Comparison of ENCODE assay signal across 14 mouse cellular contexts in the genomic region with DNA sequence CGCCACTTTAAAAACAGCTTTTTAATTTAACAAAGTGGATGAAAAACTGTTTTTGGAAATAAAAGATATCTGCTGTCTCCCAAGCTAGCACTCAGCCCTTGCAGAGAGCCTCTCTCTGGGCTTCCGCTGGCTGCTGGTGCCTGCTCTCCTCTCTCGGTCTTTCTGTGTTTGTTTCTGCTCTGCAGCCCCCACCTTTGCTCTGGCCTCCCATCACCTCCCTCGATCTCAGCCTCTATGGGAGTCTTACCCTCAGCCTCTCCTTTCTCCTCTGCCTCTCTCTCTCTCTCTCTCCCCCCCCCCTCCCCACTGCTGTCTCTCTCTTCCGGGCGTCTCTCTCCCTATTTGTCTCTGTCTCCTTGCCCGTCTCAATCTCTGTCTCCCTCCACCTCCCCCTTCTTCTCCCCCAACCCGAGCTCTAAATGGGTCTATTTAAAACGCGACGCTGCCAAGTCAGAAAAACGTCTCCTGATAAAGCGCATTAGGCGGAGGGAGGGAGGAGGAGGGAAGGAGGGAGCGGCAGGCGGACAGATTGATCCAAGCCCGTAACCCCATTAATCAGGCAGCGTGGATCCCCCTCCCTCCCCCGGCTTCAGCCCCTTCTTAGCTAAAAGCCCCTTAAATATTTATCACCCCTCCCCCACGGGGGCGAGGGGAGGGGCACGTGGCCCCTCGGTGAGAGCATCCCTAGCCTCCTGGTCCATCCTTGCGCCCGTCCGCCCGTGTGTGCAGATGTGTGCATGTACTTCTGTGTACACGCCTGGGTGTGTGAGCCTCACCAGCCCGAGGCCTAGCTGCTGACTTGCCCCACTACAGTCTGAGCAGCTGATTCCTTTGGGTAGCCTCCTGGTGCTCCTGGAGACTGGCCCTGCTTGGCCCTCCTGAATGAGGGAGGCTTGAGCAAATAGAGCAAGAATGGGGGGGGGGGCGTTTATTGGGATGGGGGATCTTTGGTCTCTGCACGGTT. TPM values are rescaled to one million over a fixed set of nuclear protein-coding genes. Genes with fewer than 3 reads are reported as not detected.
A peak's percentile ranks its signal among the peaks of the same experiment; 100 is the strongest.
DNase-seq lines count a peak whose midpoint lies in the region; ATAC-seq lines count a peak whose summit lies in the region.
"Not testable (repeated sequence)": the region's sequence is repeated elsewhere in the genome, so short reads cannot be mapped to it uniquely, and the experiment has no call there.
"Had no signal": no experiment of that assay in that cellular context is flagged by ENCODE, and none has a peak within 500 bp of the region (broad histone marks: within the 10 kb centered on the region; RNA-seq: fewer than 3 reads in every experiment).

No protein-coding gene starts in this region.

- H3K9ac ChIP-seq in forebrain, embryonic 11.5 days (ENCODE audit: low read length); forebrain, embryonic 15.5 days (replicated peaks); hindbrain, embryonic 11.5 days (ENCODE audit: low read depth, low read length); hindbrain, embryonic 15.5 days; midbrain, embryonic 12.5 days (replicated peaks); neural tube, embryonic 11.5 days (ENCODE audit: low read length); neural tube, embryonic 15.5 days (replicated peaks): not testable (repeated sequence)

- not testable (repeated sequence) for H3K27ac ChIP-seq in forebrain, embryonic 11.5 days (ENCODE audit: low read depth, low read length); forebrain, embryonic 15.5 days (replicated peaks); hindbrain, embryonic 11.5 days (ENCODE audit: low read depth, low read length); hindbrain, embryonic 15.5 days (replicated peaks); midbrain, embryonic 12.5 days (replicated peaks); neural tube, embryonic 11.5 days (ENCODE audit: low read depth, low read length); neural tube, embryonic 15.5 days (replicated peaks)

- H3K4me3 ChIP-seq in forebrain, embryonic 11.5 days (ENCODE audit: low read depth, low read length); forebrain, embryonic 15.5 days; hindbrain, embryonic 11.5 days (ENCODE audit: low read depth, low read length); hindbrain, embryonic 15.5 days; midbrain, embryonic 12.5 days; neural tube, embryonic 11.5 days (ENCODE audit: low read depth, low read length); neural tube, embryonic 15.5 days (replicated peaks): not testable (repeated sequence)

- not testable (repeated sequence) for H3K27me3 ChIP-seq in forebrain, embryonic 11.5 days (ENCODE audit: control insufficient read depth, insufficient read depth, low read length); forebrain, embryonic 15.5 days; hindbrain, embryonic 11.5 days (ENCODE audit: control insufficient read depth, insufficient read depth, low read length); hindbrain, embryonic 15.5 days; midbrain, embryonic 12.5 days; neural tube, embryonic 11.5 days (ENCODE audit: control insufficient read depth, insufficient read depth, low read length); neural tube, embryonic 15.5 days (replicated peaks)

- peak; percentile 70 for ATAC-seq in forebrain, embryonic 11.5 days (replicated peaks; ENCODE audit: low FRiP score)
- ATAC-seq in forebrain, embryonic 15.5 days (replicated peaks) = peak; percentile 53; the same call in 1 of the 2 replicates
- ATAC-seq in hindbrain, embryonic 11.5 days (ENCODE audit: low FRiP score) = peak; percentile 78
- ATAC-seq in hindbrain, embryonic 15.5 days (ENCODE audit: low FRiP score, low read depth) = peak; percentile 66; the same call in 1 of the 2 replicates
- ATAC-seq in midbrain, embryonic 12.5 days (ENCODE audit: low FRiP score, low read depth) = peak; percentile 79
- ATAC-seq in neural tube, embryonic 11.5 days (ENCODE audit: insufficient read depth, low FRiP score, low TSS enrichment) = peak; percentile 77
- ATAC-seq in neural tube, embryonic 15.5 days (ENCODE audit: low FRiP score) = 0 out of 2 replicates have a peak, but pooled peaks have one; percentile 55

- WGBS in forebrain, embryonic 11.5 days = no CpG with 5 or more reads among the region's 31 CpGs
- WGBS in forebrain, embryonic 15.5 days = no CpG with 5 or more reads among the region's 31 CpGs
- no CpG with 5 or more reads among the region's 31 CpGs for WGBS in hindbrain, embryonic 11.5 days
- WGBS in hindbrain, embryonic 15.5 days = no CpG with 5 or more reads among the region's 31 CpGs
- no CpG with 5 or more reads among the region's 31 CpGs for WGBS in midbrain, embryonic 12.5 days
- no CpG with 5 or more reads among the region's 31 CpGs for WGBS in neural tube, embryonic 11.5 days
- WGBS in neural tube, embryonic 15.5 days = no CpG with 5 or more reads among the region's 31 CpGs

- not testable (repeated sequence) for DNase-seq in forebrain, embryonic 11.5 days (ENCODE audit: low spot score); hindbrain, embryonic 11.5 days (ENCODE audit: low spot score); neural tube, embryonic 11.5 days (ENCODE audit: low spot score)

- H3K9me3 ChIP-seq in forebrain, embryonic 11.5 days (ENCODE audit: control insufficient read depth, low read length); forebrain, embryonic 15.5 days; hindbrain, embryonic 11.5 days (ENCODE audit: control insufficient read depth, low read length); hindbrain, embryonic 15.5 days; midbrain, embryonic 12.5 days; neural tube, embryonic 11.5 days (ENCODE audit: control insufficient read depth, low read length); neural tube, embryonic 15.5 days (replicated peaks): not testable (repeated sequence)

- H3K4me1 ChIP-seq in forebrain, embryonic 11.5 days (replicated peaks; ENCODE audit: control insufficient read depth, insufficient read depth, low read length); forebrain, embryonic 15.5 days; hindbrain, embryonic 11.5 days (replicated peaks; ENCODE audit: control insufficient read depth, insufficient read depth, low read length); hindbrain, embryonic 15.5 days (replicated peaks); midbrain, embryonic 12.5 days; neural tube, embryonic 11.5 days (ENCODE audit: control insufficient read depth, insufficient read depth, low read length); neural tube, embryonic 15.5 days: not testable (repeated sequence)

- not testable (repeated sequence) for H3K36me3 ChIP-seq in forebrain, embryonic 11.5 days (ENCODE audit: control insufficient read depth, insufficient read depth, low read length); forebrain, embryonic 15.5 days; hindbrain, embryonic 11.5 days (ENCODE audit: control insufficient read depth, insufficient read depth, low read length); hindbrain, embryonic 15.5 days; midbrain, embryonic 12.5 days; neural tube, embryonic 11.5 days (ENCODE audit: control insufficient read depth, insufficient read depth, low read length); neural tube, embryonic 15.5 days

- not testable (repeated sequence) for H3K4me2 ChIP-seq in forebrain, embryonic 11.5 days (ENCODE audit: low read depth, low read length, severe bottlenecking); forebrain, embryonic 15.5 days (replicated peaks); hindbrain, embryonic 11.5 days (replicated peaks; ENCODE audit: low read depth, low read length); hindbrain, embryonic 15.5 days; midbrain, embryonic 12.5 days (replicated peaks); neural tube, embryonic 11.5 days (ENCODE audit: low read depth); neural tube, embryonic 15.5 days

RNA-seq across cellular contexts. Expression of gene Gm13305, which starts 15.1 kb away (rescaled TPM):
- polyA plus RNA-seq in forebrain, embryonic 11.5 days (2014; fragmentation: Nextera tagmentation; extraction: Ambion mirVana) = not detected in 2 replicates
- polyA plus RNA-seq in forebrain, embryonic 15.5 days (2015; fragmentation: Nextera tagmentation; extraction: Ambion mirVana) = not detected in 2 replicates
- polyA plus RNA-seq in hindbrain, embryonic 11.5 days (2014; fragmentation: Nextera tagmentation; extraction: Ambion mirVana) = 0.53 TPM in 1 of 2 replicates, not detected in the other
- not detected in 2 replicates for polyA plus RNA-seq in hindbrain, embryonic 15.5 days (2015; fragmentation: Nextera tagmentation; extraction: Ambion mirVana)
- 0.54 TPM in 1 of 2 replicates, not detected in the other for polyA plus RNA-seq in midbrain, embryonic 12.5 days (2016; fragmentation: Nextera tagmentation; extraction: Ambion mirVana)
- polyA plus RNA-seq in neural tube, embryonic 11.5 days (2014; fragmentation: Nextera tagmentation; extraction: Ambion mirVana) = not detected in 2 replicates
- 0.79 TPM in 1 of 2 replicates, not detected in the other for polyA plus RNA-seq in neural tube, embryonic 15.5 days (2015; fragmentation: Nextera tagmentation; extraction: Ambion mirVana)
- polyA plus RNA-seq: C2C12; embryonic facial prominence, embryonic 11.5 days; hindbrain, postnatal 0 days; intestine, embryonic 14.5 days had no signal

RNA-seq across cellular contexts. Expression of gene Gm13306, which starts 30.3 kb away (rescaled TPM):
- polyA plus RNA-seq in forebrain, embryonic 11.5 days (2014; fragmentation: Nextera tagmentation; extraction: Ambion mirVana) = not detected in 2 replicates
- polyA plus RNA-seq in forebrain, embryonic 15.5 days (2015; fragmentation: Nextera tagmentation; extraction: Ambion mirVana) = 0.89 and 1.8 TPM in 2 replicates
- not detected in 2 replicates for polyA plus RNA-seq in hindbrain, embryonic 11.5 days (2014; fragmentation: Nextera tagmentation; extraction: Ambion mirVana)
- polyA plus RNA-seq in hindbrain, embryonic 15.5 days (2015; fragmentation: Nextera tagmentation; extraction: Ambion mirVana) = 3.4 and 3.6 TPM in 2 replicates
- not detected in 2 replicates for polyA plus RNA-seq in midbrain, embryonic 12.5 days (2016; fragmentation: Nextera tagmentation; extraction: Ambion mirVana)
- polyA plus RNA-seq in neural tube, embryonic 11.5 days (2014; fragmentation: Nextera tagmentation; extraction: Ambion mirVana) = not detected in 2 replicates
- 3.2 and 4.3 TPM in 2 replicates for polyA plus RNA-seq in neural tube, embryonic 15.5 days (2015; fragmentation: Nextera tagmentation; extraction: Ambion mirVana)
- polyA plus RNA-seq: C2C12; embryonic facial prominence, embryonic 11.5 days; heart, embryonic 13.5 days; intestine, embryonic 14.5 days had no signal

RNA-seq across cellular contexts. Expression of gene Gm10600, which starts 56.9 kb away (rescaled TPM):
- not detected in 2 replicates for polyA plus RNA-seq in forebrain, embryonic 11.5 days (2014; fragmentation: Nextera tagmentation; extraction: Ambion mirVana)
- not detected in 2 replicates for polyA plus RNA-seq in forebrain, embryonic 15.5 days (2015; fragmentation: Nextera tagmentation; extraction: Ambion mirVana)
- not detected in 2 replicates for polyA plus RNA-seq in hindbrain, embryonic 11.5 days (2014; fragmentation: Nextera tagmentation; extraction: Ambion mirVana)
- polyA plus RNA-seq in hindbrain, embryonic 15.5 days (2015; fragmentation: Nextera tagmentation; extraction: Ambion mirVana) = not detected in 2 replicates
- not detected in 2 replicates for polyA plus RNA-seq in midbrain, embryonic 12.5 days (2016; fragmentation: Nextera tagmentation; extraction: Ambion mirVana)
- not detected in 2 replicates for polyA plus RNA-seq in neural tube, embryonic 11.5 days (2014; fragmentation: Nextera tagmentation; extraction: Ambion mirVana)
- polyA plus RNA-seq in neural tube, embryonic 15.5 days (2015; fragmentation: Nextera tagmentation; extraction: Ambion mirVana) = not detected in 2 replicates
- polyA plus RNA-seq: brain, embryonic 14.5 days; C2C12; embryonic facial prominence, embryonic 11.5 days; heart, embryonic 13.5 days; heart, postnatal 0 days; hindbrain, postnatal 0 days; intestine, embryonic 14.5 days had no signal
